Mouse (Mus musculus): ENCODE results near the gene Gpsm3. TPM values are rescaled to one million over a fixed set of nuclear protein-coding genes. Genes with fewer than 3 reads are reported as not detected.
A peak's percentile ranks its signal among the peaks of the same experiment; 100 is the strongest.

Gpsm3 gene
- polyA plus RNA-seq, 1 experiment from 2014 or later: 8.5 TPM

- no peak for ATAC-seq (ENCODE audit: insufficient number of reproducible peaks, low FRiP score, low TSS enrichment, low read depth)
- Histone ChIP-seq H3K4me1 (peaks cover 15% of the 10 kb centered on the region), H3K9me3 (replicated peaks) (no peaks in the 10 kb centered on the region), H3K9ac (no peak overlapping the region), H3K27me3 (no peaks in the 10 kb centered on the region), H3K36me3 (peaks cover 53% of the 10 kb centered on the region), H3K4me2 (replicated peaks) (no peak overlapping the region), H3K27ac (replicated peaks) (no peak overlapping the region), H3K4me3 (replicated peaks) (no peak overlapping the region)
- WGBS: 77% methylated on average over 9 of the region's 9 CpGs
Observed at GRCm38 (mm10) chr17:34623161-34623560, 33.6 kb downstream of the Gpsm3 start.

- peaks cover 3% of the 10 kb centered on the region for H3K27me3 ChIP-seq
- ATAC-seq (ENCODE audit: insufficient number of reproducible peaks, low FRiP score, low TSS enrichment, low read depth): no peak
- no peak overlapping the region for H3K9ac ChIP-seq
- H3K4me2 ChIP-seq (replicated peaks): no peak overlapping the region
- peaks cover 45% of the 10 kb centered on the region for H3K36me3 ChIP-seq
- WGBS: 95% methylated on average over 3 of the region's 3 CpGs
- H3K4me3 ChIP-seq (replicated peaks): no peak overlapping the region
- no peaks in the 10 kb centered on the region for H3K9me3 ChIP-seq (replicated peaks)
- peaks cover 33% of the 10 kb centered on the region for H3K4me1 ChIP-seq
- H3K27ac ChIP-seq (replicated peaks): no peak overlapping the region
Observed at GRCm38 (mm10) chr17:34624981-34625380, 35.4 kb downstream of the Gpsm3 start.

GRCm38 (mm10) chr17:34626062-34626772, 36.6 kb downstream of the Gpsm3 start:
- Histone ChIP-seq H3K9ac (peak overlapping the region; percentile 73), H3K4me3 (replicated peaks) (peak overlapping the region; percentile 78), H3K27ac (replicated peaks) (peak overlapping the region; percentile 97), H3K4me1 (peaks cover 45% of the 10 kb centered on the region), H3K4me2 (replicated peaks) (peak overlapping the region; percentile 86), H3K9me3 (replicated peaks) (no peaks in the 10 kb centered on the region), H3K36me3 (peaks cover 33% of the 10 kb centered on the region), H3K27me3 (peaks cover 16% of the 10 kb centered on the region)
- WGBS: 51% methylated on average over 16 of the region's 16 CpGs
- no peak for ATAC-seq (ENCODE audit: insufficient number of reproducible peaks, low FRiP score, low TSS enrichment, low read depth)

GRCm38 (mm10) chr17:34626773-34627092, 37.1 kb downstream of the Gpsm3 start:
- peak overlapping the region; percentile 86 for H3K4me2 ChIP-seq (replicated peaks)
- H3K4me3 ChIP-seq (replicated peaks): peak overlapping the region; percentile 78
- peak overlapping the region; percentile 73 for H3K9ac ChIP-seq
- H3K27ac ChIP-seq (replicated peaks): peak overlapping the region; percentile 97
- H3K27me3 ChIP-seq: peaks cover 21% of the 10 kb centered on the region
- peaks cover 51% of the 10 kb centered on the region for H3K4me1 ChIP-seq
- peaks cover 28% of the 10 kb centered on the region for H3K36me3 ChIP-seq
- under 1% methylated on average over 18 of the region's 18 CpGs for WGBS
- H3K9me3 ChIP-seq (replicated peaks): no peaks in the 10 kb centered on the region
- ATAC-seq (ENCODE audit: insufficient number of reproducible peaks, low FRiP score, low TSS enrichment, low read depth): 0 out of 2 replicates have a peak, but pooled peaks have one; percentile 25

- ATAC-seq (ENCODE audit: insufficient number of reproducible peaks, low FRiP score, low TSS enrichment, low read depth): peak; percentile 86
- H3K9me3 ChIP-seq (replicated peaks): no peaks in the 10 kb centered on the region
- H3K27ac ChIP-seq (replicated peaks): peak overlapping the region; percentile 97
- WGBS: under 1% methylated on average over 44 of the region's 45 CpGs
- H3K4me1 ChIP-seq: peaks cover 56% of the 10 kb centered on the region
- H3K4me2 ChIP-seq (replicated peaks): peak overlapping the region; percentile 86
- peaks cover 22% of the 10 kb centered on the region for H3K27me3 ChIP-seq
- H3K9ac ChIP-seq: peak overlapping the region; percentile 73
- peaks cover 22% of the 10 kb centered on the region for H3K36me3 ChIP-seq
- H3K4me3 ChIP-seq (replicated peaks): peak overlapping the region; percentile 78
Observed at GRCm38 (mm10) chr17:34627093-34627942, 37.7 kb downstream of the Gpsm3 start.

GRCm38 (mm10) chr17:34627943-34628643, 38.5 kb downstream of the Gpsm3 start, which contains the start of gene Ppt2:
TSS of gene Ppt2 (minus strand) at chr17:34628510.
- H3K9ac ChIP-seq: peak within 1 kb of the TSS; percentile 73
- peak within 1 kb of the TSS; percentile 86 for H3K4me2 ChIP-seq (replicated peaks)
- H3K27ac ChIP-seq (replicated peaks): peak within 1 kb of the TSS; percentile 97
- peaks cover 22% of the 10 kb centered on the region for H3K27me3 ChIP-seq
- ATAC-seq (ENCODE audit: insufficient number of reproducible peaks, low FRiP score, low TSS enrichment, low read depth): no peak
- peaks cover 63% of the 10 kb centered on the region for H3K4me1 ChIP-seq
- H3K36me3 ChIP-seq: peaks cover 14% of the 10 kb centered on the region
- WGBS: 2% methylated on average over 29 of the region's 29 CpGs
- H3K4me3 ChIP-seq (replicated peaks): peak within 1 kb of the TSS; percentile 78
- H3K9me3 ChIP-seq (replicated peaks): no peaks in the 10 kb centered on the region

GRCm38 (mm10) chr17:34628644-34628967, 39.0 kb downstream of the Gpsm3 start:
- ATAC-seq (ENCODE audit: insufficient number of reproducible peaks, low FRiP score, low TSS enrichment, low read depth): no peak
- H3K9ac ChIP-seq: peak overlapping the region; percentile 73; the same call in 1 of the 2 replicates
- H3K36me3 ChIP-seq: peaks cover 9% of the 10 kb centered on the region; the same call in 1 of the 2 replicates
- H3K9me3 ChIP-seq (replicated peaks): no peaks in the 10 kb centered on the region
- H3K4me3 ChIP-seq (replicated peaks): peak overlapping the region; percentile 78
- peaks cover 22% of the 10 kb centered on the region for H3K27me3 ChIP-seq
- peak overlapping the region; percentile 97 for H3K27ac ChIP-seq (replicated peaks)
- H3K4me1 ChIP-seq: peaks cover 63% of the 10 kb centered on the region
- WGBS: 21% methylated on average over 5 of the region's 5 CpGs
- peak overlapping the region; percentile 86 for H3K4me2 ChIP-seq (replicated peaks)

GRCm38 (mm10) chr17:34629221-34629751, 39.7 kb downstream of the Gpsm3 start, which contains the start of gene Prrt1:
TSS of gene Prrt1 (plus strand) at chr17:34629533.
- 5% methylated on average over 16 of the region's 16 CpGs for WGBS
- Histone ChIP-seq H3K4me1 (peaks cover 63% of the 10 kb centered on the region), H3K27me3 (peaks cover 22% of the 10 kb centered on the region)

GRCm38 (mm10) chr17:34629796-34630603, 40.4 kb downstream of the Gpsm3 start:
- Histone ChIP-seq H3K4me3 (replicated peaks) (peak overlapping the region; percentile 78), H3K27me3 (peaks cover 22% of the 10 kb centered on the region), H3K4me1 (peaks cover 63% of the 10 kb centered on the region), H3K9ac (no peak overlapping the region), H3K9me3 (replicated peaks) (no peaks in the 10 kb centered on the region), H3K27ac (replicated peaks) (no peak overlapping the region), H3K4me2 (replicated peaks) (peak overlapping the region; percentile 86), H3K36me3 (peaks cover 6% of the 10 kb centered on the region; the same call in 1 of the 2 replicates)
- ATAC-seq (ENCODE audit: insufficient number of reproducible peaks, low FRiP score, low TSS enrichment, low read depth): no peak
- WGBS: 18% methylated on average over 12 of the region's 12 CpGs

More at GRCm38 (mm10) chr17:34629221-34629751, 39.7 kb downstream of the Gpsm3 start, which contains the start of gene Prrt1:
- peak within 1 kb of the TSS; percentile 73; the same call in 1 of the 2 replicates for H3K9ac ChIP-seq
- peak within 1 kb of the TSS; percentile 78 for H3K4me3 ChIP-seq (replicated peaks)
- H3K4me2 ChIP-seq (replicated peaks): peak within 1 kb of the TSS; percentile 86
- no peaks in the 10 kb centered on the region for H3K9me3 ChIP-seq (replicated peaks)
- H3K36me3 ChIP-seq: peaks cover 6% of the 10 kb centered on the region; the same call in 1 of the 2 replicates
- H3K27ac ChIP-seq (replicated peaks): peak within 1 kb of the TSS; percentile 97
- no peak for ATAC-seq (ENCODE audit: insufficient number of reproducible peaks, low FRiP score, low TSS enrichment, low read depth)

GRCm38 (mm10) chr17:34630761-34631301, 41.2 kb downstream of the Gpsm3 start:
- Histone ChIP-seq H3K9me3 (replicated peaks) (no peaks in the 10 kb centered on the region), H3K4me3 (replicated peaks) (peak overlapping the region; percentile 78), H3K9ac (no peak overlapping the region), H3K4me1 (peaks cover 63% of the 10 kb centered on the region), H3K27ac (replicated peaks) (no peak overlapping the region), H3K27me3 (peaks cover 22% of the 10 kb centered on the region), H3K4me2 (replicated peaks) (peak overlapping the region; percentile 86), H3K36me3 (no peaks in the 10 kb centered on the region)
- no peak for ATAC-seq (ENCODE audit: insufficient number of reproducible peaks, low FRiP score, low TSS enrichment, low read depth)
- 3% methylated on average over 48 of the region's 48 CpGs for WGBS
